Mouse (Mus musculus): ENCODE measurements around the gene Adprhl2.

Adprhl2 gene

GRCm38 (mm10) chr4:126321111-126321853 is at the start of gene Adprhl2:
Gene Adprhl2, minus strand, starts transcription at chr4:126321703.
- peak; percentile 86 for DNase-seq (ENCODE audit: extremely low spot score, low read depth, low spot score)

DNA sequence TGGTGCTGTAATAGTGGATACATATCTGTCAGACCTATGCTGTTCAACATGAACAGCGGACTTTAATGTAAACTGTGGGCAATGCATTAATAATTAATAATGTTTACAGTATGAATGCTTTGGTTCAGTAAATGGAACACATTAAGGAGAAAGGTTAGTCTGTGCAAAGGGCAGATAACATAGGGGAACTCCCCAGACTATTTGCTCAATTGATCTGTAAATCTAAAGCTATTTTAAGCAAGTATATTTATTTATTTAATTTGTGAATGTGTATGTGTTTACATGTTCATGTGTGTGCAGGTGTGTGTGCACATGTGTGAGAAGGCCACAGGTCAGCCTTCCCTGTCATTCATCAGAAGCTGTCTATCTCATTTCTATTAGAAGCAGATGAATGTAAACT is 38.6 kb upstream of the Adprhl2 start:
- no peak for DNase-seq (ENCODE audit: extremely low spot score, low read depth, low spot score)

GRCm38 (mm10) chr4:126343451-126343850 is 21.9 kb upstream of the Adprhl2 start:
- no peak for DNase-seq (ENCODE audit: extremely low spot score, low read depth, low spot score)

DNA sequence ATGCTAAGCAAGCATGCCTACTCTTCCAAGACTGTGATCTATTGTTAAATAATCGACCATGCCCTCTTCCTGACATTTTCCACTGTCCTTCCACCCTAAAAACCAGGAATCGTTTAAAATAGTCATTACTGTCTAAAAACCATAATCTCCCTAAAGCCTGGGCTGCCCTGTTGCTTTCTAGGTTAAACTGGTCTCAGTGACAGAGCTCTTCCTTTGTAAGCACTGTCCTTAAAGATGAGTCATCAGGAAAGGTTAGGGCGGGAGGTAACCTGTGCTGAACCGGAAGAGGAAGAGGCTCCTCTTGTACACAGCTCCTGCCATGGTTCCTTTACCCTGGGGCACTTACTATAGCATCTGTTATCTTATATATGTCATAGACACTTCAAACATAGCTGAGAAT is 18.0 kb upstream of the Adprhl2 start:
- no peak for DNase-seq (ENCODE audit: extremely low spot score, low read depth, low spot score)

DNA sequence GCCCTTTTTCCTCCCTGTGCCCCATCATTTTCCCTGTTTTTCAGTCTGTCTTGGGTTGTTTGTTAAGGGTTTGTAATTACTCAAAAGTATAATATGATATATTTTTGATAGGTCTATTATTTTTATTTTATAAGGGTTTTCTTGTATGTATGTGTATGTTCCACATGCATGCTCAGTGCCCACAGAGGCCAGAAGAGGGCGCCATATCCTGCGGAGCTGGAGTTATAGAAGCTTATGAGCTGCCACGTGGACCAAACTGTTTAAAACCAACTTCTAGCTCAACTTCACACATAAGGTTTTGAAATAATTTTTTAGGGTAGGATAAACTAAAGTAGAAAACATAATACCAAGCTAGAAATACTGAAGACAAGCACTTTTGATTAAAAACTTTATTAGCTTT is 10.9 kb upstream of the Adprhl2 start:
- no peak for DNase-seq (ENCODE audit: extremely low spot score, low read depth, low spot score)

- DNase-seq (ENCODE audit: extremely low spot score, low read depth, low spot score): no peak
Measured at GRCm38 (mm10) chr4:126331751-126332150, 10.2 kb upstream of the Adprhl2 start.

DNA sequence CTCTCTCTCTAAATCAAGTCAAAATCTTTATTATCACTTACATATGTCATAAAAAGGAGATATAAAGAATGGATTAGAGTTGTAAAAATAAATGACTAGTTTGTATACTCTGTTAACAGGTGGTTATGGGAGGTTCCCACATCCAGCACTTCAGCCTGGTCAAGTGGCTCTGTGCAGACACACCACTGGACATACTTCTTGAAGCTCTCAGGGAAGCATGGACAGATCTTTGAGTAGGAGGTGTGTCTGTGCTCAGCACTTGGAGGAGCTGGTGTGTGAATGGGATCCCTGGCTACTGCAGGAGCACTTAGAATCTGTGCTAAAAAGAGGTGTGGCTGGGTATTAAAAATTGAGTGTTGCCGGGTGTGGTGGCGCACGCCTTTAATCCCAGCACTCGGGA is 8.8 kb upstream of the Adprhl2 start:
- DNase-seq (ENCODE audit: extremely low spot score, low read depth, low spot score): no peak

DNA sequence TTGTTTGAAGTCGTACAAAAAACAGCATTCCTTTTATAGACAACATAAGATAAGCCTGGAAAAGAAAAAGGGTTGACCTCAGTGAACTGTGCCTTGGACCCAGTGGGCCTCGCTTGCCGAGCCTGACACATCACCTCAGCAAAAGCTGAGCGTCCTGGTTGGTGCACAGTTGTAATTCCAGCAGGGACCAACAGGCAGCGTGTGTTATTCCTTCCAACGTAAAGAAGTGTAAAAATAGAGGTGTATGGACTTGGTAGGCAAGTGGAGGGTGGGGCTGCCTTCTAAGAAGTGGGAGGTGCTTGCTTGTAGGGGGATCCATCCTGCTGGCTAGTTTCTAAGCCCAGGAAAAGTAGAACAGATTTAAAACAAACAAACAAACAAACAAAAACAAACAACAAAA is 4.5 kb upstream of the Adprhl2 start:
- no peak for DNase-seq (ENCODE audit: extremely low spot score, low read depth, low spot score)

GRCm38 (mm10) chr4:126325281-126325861 is 3.9 kb upstream of the Adprhl2 start, which contains the start of gene Tekt2:
Gene Tekt2, minus strand, starts transcription at chr4:126325688.
- DNase-seq (ENCODE audit: extremely low spot score, low read depth, low spot score): no peak

GRCm38 (mm10) chr4:126324861-126325260 is 3.4 kb upstream of the Adprhl2 start:
- DNase-seq (ENCODE audit: extremely low spot score, low read depth, low spot score): no peak

GRCm38 (mm10) chr4:126322646-126323045 is 1.1 kb upstream of the Adprhl2 start:
- DNase-seq (ENCODE audit: extremely low spot score, low read depth, low spot score): no peak

GRCm38 (mm10) chr4:126321854-126322511 is 480 bp upstream of the Adprhl2 start:
- DNase-seq (ENCODE audit: extremely low spot score, low read depth, low spot score): no peak

DNA sequence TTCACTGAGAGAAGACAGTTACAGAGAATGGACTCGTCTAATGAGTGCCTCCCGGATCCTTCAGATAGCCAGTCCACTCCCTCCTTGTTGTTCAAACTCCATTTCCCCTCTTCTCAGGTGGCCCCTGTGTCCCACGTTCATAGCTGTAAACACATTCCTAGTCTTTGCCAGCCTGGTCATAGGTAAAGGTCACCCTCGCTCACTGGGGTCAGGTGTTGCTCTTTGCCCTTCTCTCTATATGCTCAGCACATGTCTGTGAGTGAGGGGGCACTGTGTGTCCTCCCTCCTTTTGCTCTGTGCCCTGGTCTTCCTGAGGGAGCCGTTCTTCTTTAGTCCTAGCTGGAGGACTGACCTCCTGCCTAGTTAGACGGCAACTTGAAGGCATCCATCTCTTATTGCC is 1.7 kb downstream of the Adprhl2 start:
- no peak for DNase-seq (ENCODE audit: extremely low spot score, low read depth, low spot score)

DNA sequence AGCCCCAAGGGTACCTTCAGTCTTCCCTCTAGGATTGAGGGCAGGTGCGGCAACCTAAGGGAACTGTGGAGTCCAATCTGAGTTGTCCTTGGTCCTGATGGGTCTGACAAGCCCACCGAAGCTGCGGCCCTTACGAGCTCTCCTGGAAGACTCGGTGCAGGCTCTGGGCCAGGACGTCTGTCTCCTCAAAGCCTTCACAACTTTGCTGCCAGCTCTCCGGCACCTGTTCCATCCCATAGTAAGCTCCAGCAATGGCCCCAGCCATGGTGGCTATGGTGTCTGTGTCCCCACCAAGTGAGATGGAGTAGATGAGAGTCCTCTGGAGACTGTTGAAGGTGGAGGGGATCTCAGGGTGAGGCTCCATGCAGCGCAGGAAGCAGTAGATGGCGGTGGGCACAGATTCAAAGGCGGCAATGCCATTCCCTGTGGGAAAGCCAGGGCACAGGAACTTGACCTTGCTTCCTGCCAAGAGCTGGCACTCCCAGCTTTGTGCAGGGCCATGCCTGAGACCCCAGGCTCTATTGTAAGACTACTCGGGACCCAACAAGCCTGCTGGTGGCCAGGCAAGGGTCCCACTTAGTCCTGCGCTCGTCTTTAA is 5.0 kb downstream of the Adprhl2 start:
- no peak for DNase-seq (ENCODE audit: extremely low spot score, low read depth, low spot score)

GRCm38 (mm10) chr4:126315931-126316330 is 5.6 kb downstream of the Adprhl2 start:
- no peak for DNase-seq (ENCODE audit: extremely low spot score, low read depth, low spot score)

DNA sequence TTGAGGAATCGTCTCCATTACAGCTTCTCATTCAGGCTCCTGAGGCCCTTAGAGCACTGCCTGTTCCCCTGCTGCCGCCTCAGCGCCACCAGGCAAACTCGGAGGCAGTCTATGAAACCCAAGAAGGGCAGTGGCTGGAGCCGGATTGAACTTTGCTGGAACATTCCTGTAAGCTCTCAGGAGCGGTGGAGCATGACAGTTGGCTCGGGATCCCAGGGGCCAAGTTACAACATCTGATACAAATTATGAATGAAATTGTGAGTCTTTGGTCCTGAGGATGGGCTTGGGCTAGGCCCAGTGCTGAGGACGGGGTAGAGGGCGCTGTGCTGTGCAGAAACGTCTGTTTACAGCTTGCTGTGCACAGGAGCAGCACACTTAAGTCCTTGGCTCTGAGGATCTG is 7.1 kb downstream of the Adprhl2 start:
- DNase-seq (ENCODE audit: extremely low spot score, low read depth, low spot score): no peak

- DNase-seq (ENCODE audit: extremely low spot score, low read depth, low spot score): no peak
Measured at GRCm38 (mm10) chr4:126313202-126313601, 8.3 kb downstream of the Adprhl2 start.

DNA sequence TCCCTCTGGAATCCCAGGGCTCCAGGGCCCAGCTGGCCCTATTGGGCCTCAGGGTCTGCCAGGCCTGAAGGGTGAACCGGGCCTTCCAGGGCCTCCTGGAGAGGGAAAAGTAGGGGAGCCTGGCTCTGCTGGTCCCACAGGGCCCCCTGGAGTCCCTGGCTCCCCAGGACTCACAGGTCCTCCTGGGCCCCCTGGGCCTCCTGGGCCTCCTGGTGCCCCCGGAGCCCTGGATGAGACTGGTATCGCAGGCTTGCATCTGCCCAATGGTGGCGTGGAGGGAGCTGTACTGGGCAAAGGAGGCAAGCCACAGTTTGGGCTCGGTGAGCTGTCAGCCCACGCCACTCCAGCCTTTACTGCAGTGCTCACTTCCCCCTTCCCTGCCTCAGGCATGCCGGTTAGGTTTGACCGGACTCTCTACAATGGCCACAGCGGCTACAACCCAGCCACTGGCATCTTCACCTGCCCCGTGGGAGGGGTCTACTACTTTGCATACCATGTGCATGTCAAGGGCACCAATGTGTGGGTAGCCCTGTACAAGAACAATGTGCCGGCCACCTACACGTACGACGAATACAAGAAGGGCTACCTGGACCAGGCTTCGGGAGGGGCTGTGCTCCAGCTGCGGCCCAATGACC is 9.8 kb downstream of the Adprhl2 start:
- no peak for DNase-seq (ENCODE audit: extremely low spot score, low read depth, low spot score)

DNA sequence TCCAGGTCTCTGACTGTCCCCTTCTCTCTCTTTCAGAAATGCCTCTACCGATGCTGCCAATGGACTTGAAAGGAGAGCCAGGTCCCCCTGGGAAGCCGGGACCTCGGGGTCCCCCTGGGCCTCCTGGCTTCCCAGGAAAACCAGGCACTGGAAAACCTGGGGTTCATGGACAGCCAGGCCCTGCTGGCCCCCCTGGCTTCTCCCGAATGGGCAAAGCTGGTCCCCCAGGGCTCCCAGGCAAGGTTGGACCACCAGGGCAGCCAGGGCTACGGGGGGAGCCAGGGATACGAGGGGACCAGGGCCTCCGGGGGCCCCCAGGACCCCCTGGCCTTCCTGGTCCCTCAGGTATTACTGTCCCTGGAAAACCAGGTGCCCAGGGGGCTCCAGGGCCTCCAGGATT is 11.2 kb downstream of the Adprhl2 start:
- no peak for DNase-seq (ENCODE audit: extremely low spot score, low read depth, low spot score)

GRCm38 (mm10) chr4:126309922-126310309 is 11.6 kb downstream of the Adprhl2 start:
- peak; percentile 71 for DNase-seq (ENCODE audit: extremely low spot score, low read depth, low spot score)

DNA sequence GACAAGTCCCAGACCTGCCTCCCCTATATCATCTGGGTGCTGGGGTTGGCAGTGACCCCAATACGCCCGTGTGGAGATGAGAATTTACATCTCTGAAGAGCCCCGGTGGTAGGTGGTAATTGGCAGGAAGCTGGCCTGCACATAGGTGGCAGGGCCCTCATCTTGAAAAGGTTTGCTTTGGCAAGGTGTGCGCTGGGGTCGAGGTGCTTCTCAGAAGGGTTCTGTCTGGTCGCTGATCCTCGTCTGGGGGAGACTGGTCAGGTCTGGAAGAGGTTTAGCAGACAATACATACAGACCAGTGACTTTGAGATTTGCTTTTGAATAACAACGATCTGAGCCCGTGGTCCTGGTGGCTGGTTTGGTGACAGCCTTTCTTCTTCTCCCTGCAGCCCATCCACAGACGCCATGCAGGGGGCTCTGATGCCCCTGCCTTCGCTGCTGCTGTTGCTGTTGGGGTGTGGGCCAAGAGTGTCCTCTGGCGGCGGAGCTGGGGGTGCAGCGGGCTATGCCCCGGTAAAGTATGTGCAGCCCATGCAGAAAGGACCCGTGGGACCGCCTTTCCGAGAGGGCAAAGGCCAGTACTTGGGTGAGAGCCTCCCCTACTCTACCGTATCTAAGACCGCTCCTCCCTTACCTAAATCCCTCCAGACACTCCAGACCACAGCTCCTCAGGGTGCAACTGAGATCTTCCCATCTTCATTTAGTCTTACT is 12.1 kb downstream of the Adprhl2 start:
- DNase-seq (ENCODE audit: extremely low spot score, low read depth, low spot score): no peak
